Comparison of ENCODE assay signal across 30 mouse cellular contexts in genomic region chr2:109504906-109505305, GRCm38 (mm10).
DNase-seq lines count a peak whose midpoint lies in the region; ATAC-seq and TF ChIP-seq lines count a peak whose summit lies in the region.
"Had no signal": no experiment of that assay in that cellular context is flagged by ENCODE, and none has a peak within 500 bp of the region (broad histone marks: within the 10 kb centered on the region; RNA-seq: fewer than 3 reads in every experiment).

No protein-coding gene starts in this region.

- 0 out of 2 replicates have a peak, but pooled peaks cover under 1% of the 10 kb centered on the region for H3K4me1 ChIP-seq in kidney, embryonic 15.5 days
- H3K4me1 ChIP-seq in midbrain, embryonic 14.5 days (ENCODE audit: control insufficient read depth, insufficient read depth, low read length), result no peaks in the 10 kb centered on the region
- H3K4me1 ChIP-seq: forebrain, embryonic 12.5 days; heart, embryonic 12.5 days; intestine, embryonic 15.5 days; liver, embryonic 12.5 days; megakaryocyte, embryonic 14.5 days; midbrain, embryonic 15.5 days; stomach, embryonic 15.5 days had no signal

- no peak overlapping the region for H3K4me3 ChIP-seq in kidney, embryonic 15.5 days (replicated peaks)
- H3K4me3 ChIP-seq in midbrain, embryonic 14.5 days (replicated peaks; ENCODE audit: low read depth, low read length), result no peak overlapping the region
- H3K4me3 ChIP-seq in layer of hippocampus, adult 2 months, result no peak overlapping the region
- H3K4me3 ChIP-seq: erythroblast, embryonic 14.5 days; forebrain, embryonic 12.5 days; heart, adult 2 months; heart, embryonic 12.5 days; intestine, embryonic 15.5 days; liver, embryonic 12.5 days; megakaryocyte, embryonic 14.5 days; midbrain, embryonic 15.5 days; stomach, embryonic 15.5 days had no signal

- H3K4me2 ChIP-seq in kidney, embryonic 15.5 days, result no peak overlapping the region
- no peak overlapping the region for H3K4me2 ChIP-seq in midbrain, embryonic 14.5 days (ENCODE audit: low read length)
- H3K4me2 ChIP-seq: forebrain, embryonic 12.5 days; heart, embryonic 12.5 days; intestine, embryonic 15.5 days; liver, embryonic 12.5 days; midbrain, embryonic 15.5 days; stomach, embryonic 15.5 days had no signal

- no peaks in the 10 kb centered on the region for H3K36me3 ChIP-seq in kidney, embryonic 15.5 days
- no peaks in the 10 kb centered on the region for H3K36me3 ChIP-seq in midbrain, embryonic 14.5 days (ENCODE audit: control insufficient read depth, insufficient read depth, low read length)
- H3K36me3 ChIP-seq: forebrain, embryonic 12.5 days; heart, embryonic 12.5 days; intestine, embryonic 15.5 days; liver, embryonic 12.5 days; midbrain, embryonic 15.5 days; stomach, embryonic 15.5 days had no signal

- 26% methylated on average over 6 of the region's 6 CpGs for WGBS in kidney, embryonic 15.5 days
- 85% methylated on average over 6 of the region's 6 CpGs for WGBS in midbrain, embryonic 14.5 days

- H3K27ac ChIP-seq in kidney, embryonic 15.5 days, result no peak overlapping the region
- no peak overlapping the region for H3K27ac ChIP-seq in midbrain, embryonic 14.5 days (replicated peaks; ENCODE audit: low read depth, low read length)
- H3K27ac ChIP-seq in layer of hippocampus, adult 2 months, result no peak overlapping the region
- H3K27ac ChIP-seq: forebrain, embryonic 12.5 days; heart, adult 2 months; hindbrain, postnatal 0 days; intestine, embryonic 15.5 days; liver, embryonic 12.5 days; midbrain, embryonic 15.5 days; stomach, embryonic 15.5 days had no signal

- no peak for TF ChIP-seq CTCF in layer of hippocampus, adult 2 months (conservative IDR thresholded peaks at IDR 0.05)

- peak; percentile 87 for ATAC-seq in kidney, embryonic 15.5 days (replicated peaks; ENCODE audit: low FRiP score)
- no peak for ATAC-seq in midbrain, embryonic 14.5 days (ENCODE audit: low FRiP score, low TSS enrichment)
- ATAC-seq: activated CD4-positive, CD25-positive, alpha-beta regulatory T cell, adult 4 months; forebrain, postnatal 0 days; hindbrain, postnatal 0 days; intestine, embryonic 15.5 days; liver, embryonic 12.5 days; liver, postnatal 0 days; midbrain, embryonic 15.5 days had no signal

- H3K9me3 ChIP-seq in kidney, embryonic 15.5 days (replicated peaks), result no peaks in the 10 kb centered on the region
- H3K9me3 ChIP-seq in midbrain, embryonic 14.5 days (ENCODE audit: control insufficient read depth, low read length), result no peaks in the 10 kb centered on the region
- H3K9me3 ChIP-seq: forebrain, embryonic 12.5 days; heart, embryonic 12.5 days; intestine, embryonic 15.5 days; liver, embryonic 12.5 days; midbrain, embryonic 15.5 days; stomach, embryonic 15.5 days had no signal

- DNase-seq in gastrocnemius, adult 18-20 months (ENCODE audit: low spot score), result peak; percentile 11
- no peak for DNase-seq in gastrocnemius, postnatal 10 days
- DNase-seq in kidney, postnatal 10 days, result no peak
- peak; percentile 43 for DNase-seq in embryo, embryonic 10 days (ENCODE audit: low spot score)
- DNase-seq in forelimb bud, embryonic 11.5 days (ENCODE audit: low read depth, low spot score), result peak; percentile 13
- no peak for DNase-seq in midbrain, embryonic 14.5 days
- no peak for DNase-seq in layer of hippocampus, adult 2 months (ENCODE audit: low spot score in 2 of 2)
- DNase-seq: adrenal gland, adult 2 months; cerebellum, adult 2 months; cerebellum, postnatal 14 days; forebrain, postnatal 0 days; heart, adult 2 months; heart, postnatal 4 days; kidney, adult 8-10 months; liver, postnatal 0 days; lung, postnatal 36 days; thymus, adult 18-20 months; thymus, postnatal 25 days had no signal

- H3K9ac ChIP-seq in kidney, embryonic 15.5 days, result no peak overlapping the region
- H3K9ac ChIP-seq in midbrain, embryonic 14.5 days (replicated peaks; ENCODE audit: low read length), result no peak overlapping the region
- H3K9ac ChIP-seq: forebrain, embryonic 12.5 days; forebrain, postnatal 0 days; heart, embryonic 12.5 days; intestine, embryonic 15.5 days; liver, embryonic 12.5 days; liver, postnatal 0 days; midbrain, embryonic 15.5 days; stomach, embryonic 15.5 days had no signal

- peaks cover 20% of the 10 kb centered on the region for H3K27me3 ChIP-seq in kidney, embryonic 15.5 days
- no peaks in the 10 kb centered on the region for H3K27me3 ChIP-seq in midbrain, embryonic 14.5 days (ENCODE audit: control insufficient read depth, insufficient read depth, low read length)
- H3K27me3 ChIP-seq: CH12.LX; forebrain, embryonic 12.5 days; heart, embryonic 12.5 days; intestine, embryonic 15.5 days; liver, embryonic 12.5 days; megakaryocyte, embryonic 14.5 days; midbrain, embryonic 15.5 days; stomach, embryonic 15.5 days had no signal

Comparison
In these comparisons a context has a peak if more than half of its experiments do, and no peak if none do; other contexts are left out.
1. DNase-seq: peak in gastrocnemius, adult 18-20 months (single experiment), embryo, embryonic 10 days (single experiment) and forelimb bud, embryonic 11.5 days (single experiment); none in gastrocnemius, postnatal 10 days (single experiment), kidney, postnatal 10 days (single experiment), midbrain, embryonic 14.5 days (single experiment) and layer of hippocampus, adult 2 months (0 of 2).